In the genomic region with DNA sequence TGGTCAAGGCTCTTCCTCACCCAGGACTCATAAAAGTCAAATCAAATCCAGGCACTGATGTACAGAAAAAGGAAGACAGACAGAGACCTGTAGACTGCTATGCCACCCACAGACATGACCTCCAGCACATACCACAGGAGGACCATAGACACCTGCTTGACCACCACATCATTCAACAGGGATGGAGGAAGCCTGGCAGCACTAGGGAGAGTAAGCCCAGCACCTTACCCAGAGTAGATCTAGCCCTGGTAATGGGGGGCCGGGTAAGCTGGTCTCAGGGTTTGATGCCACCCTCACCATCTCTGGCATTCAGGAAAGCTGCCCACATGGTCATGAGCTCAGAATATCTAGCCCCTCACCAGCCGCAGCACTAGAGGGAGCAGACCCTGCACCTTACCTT, we compare ENCODE assay signal across 19 mouse cellular contexts.
DNase-seq lines count a peak whose midpoint lies in the region; ATAC-seq and TF ChIP-seq lines count a peak whose summit lies in the region.
"Had no signal": no experiment of that assay in that cellular context is flagged by ENCODE, and none has a peak within 500 bp of the region (broad histone marks: within the 10 kb centered on the region; RNA-seq: fewer than 3 reads in every experiment).

No protein-coding gene starts in this region.

- no peak for ATAC-seq in heart, embryonic 11.5 days (replicated peaks; ENCODE audit: insufficient number of reproducible peaks, low FRiP score, low TSS enrichment)
- ATAC-seq: activated CD4-positive, CD25-positive, alpha-beta regulatory T cell, adult 4 months; CD4-positive, CD25-positive, alpha-beta regulatory T cell, adult 4 months; Patski had no signal

- H3K4me3 ChIP-seq in heart, adult 2 months: no peak overlapping the region
- no peak overlapping the region for H3K4me3 ChIP-seq in heart, embryonic 10.5 days
- H3K4me3 ChIP-seq in heart, embryonic 11.5 days (ENCODE audit: low read depth, low read length): no peak overlapping the region

- H3K36me3 ChIP-seq in heart, adult 2 months (ENCODE audit: control insufficient read depth, insufficient read depth, low read length): no peaks in the 10 kb centered on the region
- no peaks in the 10 kb centered on the region for H3K36me3 ChIP-seq in heart, embryonic 10.5 days
- no peaks in the 10 kb centered on the region for H3K36me3 ChIP-seq in heart, embryonic 11.5 days (ENCODE audit: control insufficient read depth, insufficient read depth, low read length)
- H3K36me3 ChIP-seq: G1E had no signal

- no peak overlapping the region for H3K27ac ChIP-seq in heart, adult 2 months
- no peak overlapping the region for H3K27ac ChIP-seq in heart, embryonic 10.5 days
- no peak overlapping the region for H3K27ac ChIP-seq in heart, embryonic 11.5 days (ENCODE audit: low read depth, low read length)

- DNase-seq in heart, adult 11 months: peak; percentile 60
- no peak for DNase-seq in heart, adult 2 months
- DNase-seq in heart, embryonic 10.5 days (ENCODE audit: low spot score): peak; percentile 58
- DNase-seq: adrenal gland, adult 2 months; adrenal gland, adult 8-10 months; adrenal gland, postnatal 10 days; adrenal gland, postnatal 14 days; adrenal gland, postnatal 25 days; adrenal gland, postnatal 36 days; B cell, adult 2 months; cerebellum, adult 11 months; cerebellum, adult 11-12 months; cerebellum, adult 18-20 months had no signal

- TF ChIP-seq CTCF in heart, adult 2 months (IDR thresholded peaks at IDR 0.05): no peak

- intact Hi-C loops in heart, adult 2 months (cut with DNase I): no loop called here

- no peaks in the 10 kb centered on the region for H3K79me2 ChIP-seq in heart, adult 2 months (replicated peaks; ENCODE audit: control insufficient read depth, insufficient read depth, low read length)

- H3K9me3 ChIP-seq in heart, embryonic 10.5 days: no peaks in the 10 kb centered on the region
- H3K9me3 ChIP-seq in heart, embryonic 11.5 days (replicated peaks; ENCODE audit: control insufficient read depth, low read length): no peaks in the 10 kb centered on the region
- H3K9me3 ChIP-seq: G1E had no signal

- no peak overlapping the region for H3K9ac ChIP-seq in heart, adult 2 months (ENCODE audit: low read depth, low read length)
- no peak overlapping the region for H3K9ac ChIP-seq in heart, embryonic 11.5 days (ENCODE audit: low read depth, low read length)

- TF ChIP-seq EP300 in heart, adult 2 months (IDR thresholded peaks at IDR 0.05; ENCODE audit: insufficient read depth, low read depth, low read length): no peak

- no peak overlapping the region for H3K4me2 ChIP-seq in heart, embryonic 11.5 days

- 72% methylated on average over 2 of the region's 2 CpGs for WGBS in heart, adult 2 months
- WGBS in heart, embryonic 10.5 days: 91% methylated on average over 2 of the region's 2 CpGs
- WGBS in heart, embryonic 11.5 days (ENCODE audit: insufficient replicate concordance): 74% methylated on average over 2 of the region's 2 CpGs

- no peak for TF ChIP-seq POLR2A in heart, adult 2 months (IDR thresholded peaks at IDR 0.05; ENCODE audit: insufficient read depth, low read depth, low read length)

- H3K4me1 ChIP-seq in heart, adult 2 months (ENCODE audit: control insufficient read depth, insufficient read depth, low read length): no peaks in the 10 kb centered on the region
- no peaks in the 10 kb centered on the region for H3K4me1 ChIP-seq in heart, embryonic 10.5 days
- H3K4me1 ChIP-seq in heart, embryonic 11.5 days (ENCODE audit: control insufficient read depth, insufficient read depth, low read length): no peaks in the 10 kb centered on the region

- no peaks in the 10 kb centered on the region for H3K27me3 ChIP-seq in heart, adult 2 months (ENCODE audit: control insufficient read depth, insufficient read depth, low read length)
- H3K27me3 ChIP-seq in heart, embryonic 10.5 days (ENCODE audit: insufficient read depth, poor library complexity, severe bottlenecking): no peaks in the 10 kb centered on the region
- H3K27me3 ChIP-seq in heart, embryonic 11.5 days (ENCODE audit: control insufficient read depth, insufficient read depth, low read length): no peaks in the 10 kb centered on the region
- H3K27me3 ChIP-seq: CH12.LX had no signal

Comparison
In these comparisons a context has a peak if more than half of its experiments do, and no peak if none do; other contexts are left out.
1. DNase-seq: peak in heart, adult 11 months (single experiment) and heart, embryonic 10.5 days (single experiment); none in heart, adult 2 months (0 of 2).